Mouse (Mus musculus): ENCODE measurements around the gene Tnfsf12. TPM values are rescaled to one million over a fixed set of nuclear protein-coding genes. Genes with fewer than 3 reads are reported as not detected.
"Not testable (repeated sequence)": the region's sequence is repeated elsewhere in the genome, so short reads cannot be mapped to it uniquely, and the experiment has no call there.

The Tnfsf12 gene
- 2.1 and 2.6 TPM in 2 replicates for polyA plus RNA-seq (2015; fragmentation: Nextera tagmentation; extraction: Ambion mirVana)

DNA sequence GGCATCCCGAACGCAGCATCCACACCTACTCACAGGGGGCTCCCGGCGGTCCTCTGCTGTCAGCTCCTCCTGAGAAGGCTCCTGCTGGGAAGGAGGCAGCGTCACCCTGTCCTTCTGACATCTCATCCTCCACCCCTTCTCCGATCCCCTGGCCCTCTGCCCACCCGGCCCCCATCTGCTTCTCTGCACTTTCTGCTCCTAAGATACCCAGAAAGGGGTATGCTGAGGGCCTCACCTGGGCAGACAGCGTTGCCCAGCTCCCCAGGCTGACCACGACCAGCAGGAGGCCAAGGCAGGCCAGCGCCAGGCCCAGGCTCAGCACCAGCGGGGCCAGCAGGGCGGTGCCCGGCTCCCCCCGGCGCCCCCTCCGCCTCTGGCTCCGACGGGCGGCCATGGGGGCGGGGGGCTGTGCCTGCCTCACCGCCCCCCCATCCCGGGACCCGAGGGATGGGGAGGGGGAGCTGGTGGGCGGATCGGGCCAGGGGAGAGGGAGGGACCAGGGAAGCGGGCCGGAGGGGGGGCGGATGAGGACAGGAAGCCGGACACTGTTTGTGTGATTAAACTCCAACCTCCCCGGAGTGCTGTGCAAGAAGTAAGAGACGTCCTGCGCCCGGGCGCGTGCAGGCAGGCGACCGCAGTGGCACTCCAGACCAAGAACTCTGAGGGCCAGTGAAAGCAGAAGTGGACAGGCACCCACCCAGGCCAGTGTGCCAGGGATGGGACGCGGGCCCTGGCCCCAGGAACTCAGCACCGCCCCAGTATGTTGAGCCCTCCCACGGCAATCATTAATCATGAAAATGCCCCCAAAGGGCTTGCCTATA, at the start of gene Tnfsf12, which contains the start of gene Tnfsfm13:
TSS of gene Tnfsf12 (minus strand) at position 489 of the 821 bp plus-strand sequence.
TSS of gene Tnfsfm13 (minus strand) at position 738 of the 821 bp plus-strand sequence.
- Histone ChIP-seq H3K4me3 (replicated peaks) (peak within 1 kb of the TSS; percentile 56), H3K9ac (peak within 1 kb of the TSS; percentile 51), H3K36me3 (replicated peaks) (no peaks in the 10 kb centered on the region), H3K4me2 (peak within 1 kb of the TSS; percentile 68), H3K27ac (replicated peaks) (peak within 1 kb of the TSS; percentile 71), H3K27me3 (peaks cover 15% of the 10 kb centered on the region), H3K4me1 (replicated peaks) (peaks cover 33% of the 10 kb centered on the region), H3K9me3 (replicated peaks) (no peaks in the 10 kb centered on the region)
- ATAC-seq (ENCODE audit: insufficient read depth): peak; percentile 56
- WGBS (ENCODE audit: insufficient replicate concordance): 10% methylated on average over 41 of the region's 41 CpGs

DNA sequence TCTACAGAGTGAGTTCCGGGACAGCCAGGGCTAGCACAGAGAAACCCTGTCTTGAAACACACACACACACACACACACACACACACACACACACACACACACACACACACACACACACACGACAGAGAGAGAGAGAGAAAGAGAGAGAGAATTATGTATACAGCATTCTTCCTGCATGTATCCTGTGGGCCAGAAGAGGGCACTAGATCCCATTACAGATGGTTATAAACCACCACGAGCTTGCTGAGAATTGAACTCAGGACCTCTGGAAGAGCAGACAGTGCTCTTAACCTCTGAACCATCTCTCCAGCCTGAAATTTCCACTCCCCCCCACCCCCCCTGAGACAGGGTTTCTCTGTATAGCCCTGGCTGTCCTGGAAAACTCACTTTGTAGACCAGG, 35.8 kb upstream of the Tnfsf12 start:
- not testable (repeated sequence) for H3K27me3 ChIP-seq; H3K4me2 ChIP-seq; H3K9ac ChIP-seq; H3K4me1 ChIP-seq (replicated peaks); H3K9me3 ChIP-seq (replicated peaks); ATAC-seq (ENCODE audit: insufficient read depth); H3K27ac ChIP-seq (replicated peaks); H3K4me3 ChIP-seq (replicated peaks)
- 58% methylated on average over 3 of the region's 3 CpGs for WGBS (ENCODE audit: insufficient replicate concordance)
- peaks cover 34% of the 10 kb centered on the region for H3K36me3 ChIP-seq (replicated peaks)

DNA sequence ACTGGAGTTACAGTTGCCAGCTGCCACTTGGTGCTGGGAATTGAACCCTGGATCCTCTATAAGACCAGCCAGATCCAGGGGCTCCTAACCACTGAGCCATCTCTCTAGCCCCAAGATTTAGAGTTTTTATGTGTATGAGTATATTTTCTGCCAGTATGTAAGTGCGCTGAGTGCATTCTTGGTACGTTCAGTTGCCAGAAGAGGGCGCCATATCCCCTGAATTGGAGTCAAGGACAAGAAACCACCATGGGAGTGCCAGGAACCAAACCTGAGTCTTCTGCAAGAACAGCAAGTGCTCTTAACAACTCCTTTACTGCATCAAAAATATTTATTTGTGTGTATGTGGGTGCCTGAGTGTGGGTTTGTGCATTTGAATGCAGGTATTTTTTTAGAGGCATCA, 33.4 kb upstream of the Tnfsf12 start:
- H3K27ac ChIP-seq (replicated peaks): no peak overlapping the region
- peaks cover 10% of the 10 kb centered on the region for H3K36me3 ChIP-seq (replicated peaks)
- H3K4me3 ChIP-seq (replicated peaks): no peak overlapping the region
- H3K4me2 ChIP-seq: no peak overlapping the region
- H3K4me1 ChIP-seq (replicated peaks): peaks cover 5% of the 10 kb centered on the region
- H3K27me3 ChIP-seq: no peaks in the 10 kb centered on the region
- ATAC-seq (ENCODE audit: insufficient read depth): no peak
- no peaks in the 10 kb centered on the region for H3K9me3 ChIP-seq (replicated peaks)
- WGBS (ENCODE audit: insufficient replicate concordance): 26% methylated on average over 3 of the region's 3 CpGs
- no peak overlapping the region for H3K9ac ChIP-seq

DNA sequence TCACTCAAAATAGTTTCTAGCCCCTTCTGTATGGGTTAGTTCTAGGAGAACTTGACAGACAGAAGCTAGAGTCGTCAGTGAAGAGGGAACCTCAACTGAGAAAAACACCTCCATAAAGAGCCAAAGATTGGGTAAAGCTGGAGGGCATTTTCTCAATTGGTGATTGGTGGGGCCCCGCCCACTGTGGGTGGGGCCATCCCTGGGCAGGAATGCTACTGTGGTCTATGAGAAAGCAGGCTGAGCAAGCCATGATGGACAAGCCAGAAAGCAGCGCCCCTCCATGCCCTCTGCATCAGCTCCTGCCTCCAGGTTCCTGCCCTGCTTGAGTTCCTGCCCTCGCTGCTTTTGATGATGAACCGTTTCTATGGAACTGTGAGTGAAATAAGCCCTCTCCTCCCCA, 30.3 kb upstream of the Tnfsf12 start:
- ATAC-seq (ENCODE audit: insufficient read depth): no peak
- no peak overlapping the region for H3K4me3 ChIP-seq (replicated peaks)
- H3K27me3 ChIP-seq: no peaks in the 10 kb centered on the region
- no peak overlapping the region for H3K9ac ChIP-seq
- no peaks in the 10 kb centered on the region for H3K9me3 ChIP-seq (replicated peaks)
- H3K36me3 ChIP-seq (replicated peaks): no peaks in the 10 kb centered on the region
- WGBS (ENCODE audit: insufficient replicate concordance): 36% methylated on average over 5 of the region's 5 CpGs
- peaks cover 9% of the 10 kb centered on the region for H3K4me1 ChIP-seq (replicated peaks)
- no peak overlapping the region for H3K4me2 ChIP-seq
- no peak overlapping the region for H3K27ac ChIP-seq (replicated peaks)

DNA sequence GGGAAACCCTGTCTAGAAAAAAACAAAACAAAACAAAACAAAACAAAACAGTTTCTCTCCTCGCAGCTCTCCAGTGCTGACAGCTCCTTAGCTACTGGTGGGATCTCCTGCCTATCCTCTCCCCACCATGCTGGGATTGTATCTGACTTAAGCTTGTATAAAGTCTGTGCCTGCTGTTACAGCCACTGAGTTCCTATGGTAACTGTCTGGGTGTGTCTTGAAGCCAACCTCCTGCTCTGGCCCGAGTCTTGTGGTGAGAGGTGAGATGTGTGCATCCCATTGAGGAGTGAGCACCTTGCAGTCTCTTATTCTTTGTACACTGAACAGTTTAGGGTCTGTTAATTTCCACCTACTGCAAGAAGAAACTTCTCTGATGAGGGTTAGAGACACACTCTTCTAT, 27.4 kb upstream of the Tnfsf12 start:
- Histone ChIP-seq H3K9me3 (replicated peaks) (no peaks in the 10 kb centered on the region), H3K36me3 (replicated peaks) (no peaks in the 10 kb centered on the region), H3K27me3 (no peaks in the 10 kb centered on the region), H3K27ac (replicated peaks) (no peak overlapping the region), H3K4me1 (replicated peaks) (peaks cover 24% of the 10 kb centered on the region), H3K9ac (no peak overlapping the region), H3K4me2 (no peak overlapping the region), H3K4me3 (replicated peaks) (no peak overlapping the region)
- WGBS (ENCODE audit: insufficient replicate concordance): 42% methylated on average over 2 of the region's 2 CpGs
- no peak for ATAC-seq (ENCODE audit: insufficient read depth)

DNA sequence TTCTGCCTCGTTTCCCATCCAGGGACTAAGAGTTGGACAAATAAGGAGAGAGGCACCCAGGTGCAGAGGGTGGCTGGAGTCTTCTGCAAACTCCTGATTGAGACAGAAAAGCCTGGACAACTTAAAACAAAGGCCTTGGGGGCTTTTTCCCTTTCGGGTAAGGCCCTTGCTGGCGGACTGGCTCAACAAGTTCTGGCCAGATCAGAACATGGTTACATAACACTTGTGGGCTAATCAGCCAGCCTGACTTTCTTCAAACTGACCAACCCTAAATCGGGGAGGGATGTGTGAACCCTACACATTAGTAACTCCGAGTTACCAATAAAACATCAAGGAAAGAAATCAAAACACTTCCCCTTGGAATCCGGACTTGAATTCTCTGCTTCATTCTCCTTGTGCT, 25.2 kb upstream of the Tnfsf12 start:
- WGBS (ENCODE audit: insufficient replicate concordance): 60% methylated on average over 6 of the region's 6 CpGs
- peaks cover 37% of the 10 kb centered on the region for H3K4me1 ChIP-seq (replicated peaks)
- no peak overlapping the region for H3K4me3 ChIP-seq (replicated peaks)
- no peaks in the 10 kb centered on the region for H3K9me3 ChIP-seq (replicated peaks)
- no peak for ATAC-seq (ENCODE audit: insufficient read depth)
- no peak overlapping the region for H3K9ac ChIP-seq
- H3K36me3 ChIP-seq (replicated peaks): no peaks in the 10 kb centered on the region
- H3K4me2 ChIP-seq: no peak overlapping the region
- H3K27ac ChIP-seq (replicated peaks): no peak overlapping the region
- H3K27me3 ChIP-seq: no peaks in the 10 kb centered on the region

GRCm38 (mm10) chr11:69719423-69719822, 23.8 kb upstream of the Tnfsf12 start:
- Histone ChIP-seq H3K4me3 (replicated peaks) (no peak overlapping the region), H3K9me3 (replicated peaks) (no peaks in the 10 kb centered on the region), H3K27ac (replicated peaks) (peak overlapping the region; percentile 68), H3K36me3 (replicated peaks) (no peaks in the 10 kb centered on the region), H3K9ac (peak overlapping the region; percentile 48; the same call in 1 of the 2 replicates), H3K4me2 (no peak overlapping the region), H3K27me3 (no peaks in the 10 kb centered on the region), H3K4me1 (replicated peaks) (peaks cover 42% of the 10 kb centered on the region)
- ATAC-seq (ENCODE audit: insufficient read depth): no peak
- 63% methylated on average over 6 of the region's 6 CpGs for WGBS (ENCODE audit: insufficient replicate concordance)

- H3K4me3 ChIP-seq (replicated peaks): peak overlapping the region; percentile 27
- H3K9me3 ChIP-seq (replicated peaks): no peaks in the 10 kb centered on the region
- H3K27ac ChIP-seq (replicated peaks): peak overlapping the region; percentile 68
Observed at GRCm38 (mm10) chr11:69718661-69719060, 23.0 kb upstream of the Tnfsf12 start.

GRCm38 (mm10) chr11:69716953-69717352, 21.3 kb upstream of the Tnfsf12 start:
- no peaks in the 10 kb centered on the region for H3K36me3 ChIP-seq (replicated peaks)
- no peak for ATAC-seq (ENCODE audit: insufficient read depth)
- H3K9me3 ChIP-seq (replicated peaks): no peaks in the 10 kb centered on the region
- H3K4me3 ChIP-seq (replicated peaks): no peak overlapping the region
- H3K9ac ChIP-seq: no peak overlapping the region
- peaks cover 38% of the 10 kb centered on the region for H3K4me1 ChIP-seq (replicated peaks)
- H3K27ac ChIP-seq (replicated peaks): no peak overlapping the region
- no peaks in the 10 kb centered on the region for H3K27me3 ChIP-seq
- WGBS (ENCODE audit: insufficient replicate concordance): 61% methylated on average over 4 of the region's 4 CpGs
- H3K4me2 ChIP-seq: no peak overlapping the region

More at GRCm38 (mm10) chr11:69718661-69719060, 23.0 kb upstream of the Tnfsf12 start:
- H3K4me1 ChIP-seq (replicated peaks): peaks cover 42% of the 10 kb centered on the region
- no peaks in the 10 kb centered on the region for H3K27me3 ChIP-seq
- ATAC-seq (ENCODE audit: insufficient read depth): peak; percentile 88
- H3K9ac ChIP-seq: peak overlapping the region; percentile 48
- no peaks in the 10 kb centered on the region for H3K36me3 ChIP-seq (replicated peaks)
- H3K4me2 ChIP-seq: peak overlapping the region; percentile 65
- WGBS (ENCODE audit: insufficient replicate concordance): 16% methylated on average over 15 of the region's 15 CpGs

GRCm38 (mm10) chr11:69715929-69716328, 20.3 kb upstream of the Tnfsf12 start:
- Histone ChIP-seq H3K27me3 (no peaks in the 10 kb centered on the region), H3K4me2 (no peak overlapping the region), H3K4me3 (replicated peaks) (no peak overlapping the region), H3K27ac (replicated peaks) (peak overlapping the region; percentile 19; the same call in 1 of the 2 replicates), H3K9ac (no peak overlapping the region), H3K36me3 (replicated peaks) (no peaks in the 10 kb centered on the region), H3K9me3 (replicated peaks) (no peaks in the 10 kb centered on the region), H3K4me1 (replicated peaks) (peaks cover 42% of the 10 kb centered on the region)
- no peak for ATAC-seq (ENCODE audit: insufficient read depth)
- WGBS (ENCODE audit: insufficient replicate concordance): 29% methylated on average over 5 of the region's 5 CpGs

DNA sequence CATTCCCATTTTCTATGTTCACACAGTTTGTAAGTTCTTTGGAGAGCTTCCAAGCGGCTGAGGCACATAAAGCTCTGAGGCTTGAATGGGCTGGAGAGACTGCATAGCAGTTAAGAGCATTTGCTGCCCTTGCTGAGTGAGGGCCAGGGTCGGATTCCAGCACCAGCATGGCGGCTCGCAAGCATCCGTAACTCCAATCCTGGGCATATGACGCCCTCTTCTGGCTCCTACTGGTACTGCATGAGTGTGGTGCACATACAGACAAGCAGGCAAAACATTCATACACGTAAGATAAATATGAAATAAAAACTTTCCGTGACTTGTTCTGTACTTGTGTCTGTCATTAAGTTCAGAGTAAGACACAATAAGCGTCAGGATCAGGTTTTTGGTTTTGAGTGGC, 19.8 kb upstream of the Tnfsf12 start:
- Histone ChIP-seq H3K4me3 (replicated peaks) (no peak overlapping the region), H3K36me3 (replicated peaks) (no peaks in the 10 kb centered on the region), H3K9ac (no peak overlapping the region), H3K27me3 (no peaks in the 10 kb centered on the region), H3K4me1 (replicated peaks) (peaks cover 46% of the 10 kb centered on the region), H3K4me2 (no peak overlapping the region), H3K27ac (replicated peaks) (peak overlapping the region; percentile 19; the same call in 1 of the 2 replicates), H3K9me3 (replicated peaks) (no peaks in the 10 kb centered on the region)
- 54% methylated on average over 9 of the region's 9 CpGs for WGBS (ENCODE audit: insufficient replicate concordance)
- ATAC-seq (ENCODE audit: insufficient read depth): no peak
